17 mouse cellular contexts compared by ENCODE assay signal in genomic region chr11:32265117-32265738, GRCm38 (mm10). TPM values are rescaled to one million over a fixed set of nuclear protein-coding genes. Genes with fewer than 3 reads are reported as not detected.
DNase-seq lines count a peak whose midpoint lies in the region; ATAC-seq lines count a peak whose summit lies in the region.
"Had no signal": no experiment of that assay in that cellular context is flagged by ENCODE, and none has a peak within 500 bp of the region (broad histone marks: within the 10 kb centered on the region; RNA-seq: fewer than 3 reads in every experiment).

No protein-coding gene starts in this region.

- peaks cover 13% of the 10 kb centered on the region for H3K4me1 ChIP-seq in heart, embryonic 12.5 days (replicated peaks)

- H3K4me3 ChIP-seq in heart, embryonic 12.5 days: no peak overlapping the region
- H3K4me3 ChIP-seq: hindbrain, embryonic 10.5 days had no signal

- H3K36me3 ChIP-seq in heart, embryonic 12.5 days: peaks cover 10% of the 10 kb centered on the region

- H3K9ac ChIP-seq in heart, embryonic 12.5 days: no peak overlapping the region
- H3K9ac ChIP-seq: forebrain, postnatal 0 days had no signal

- intact Hi-C loops in heart, postnatal 14 days (cut with DNase I): no loop called here

- H3K4me2 ChIP-seq in heart, embryonic 12.5 days: no peak overlapping the region

- no peaks in the 10 kb centered on the region for H3K9me3 ChIP-seq in heart, embryonic 12.5 days (replicated peaks)
- H3K9me3 ChIP-seq: hindbrain, embryonic 10.5 days had no signal

- H3K27ac ChIP-seq in heart, embryonic 12.5 days (ENCODE audit: poor library complexity, severe bottlenecking): peak overlapping the region; percentile 64

- H3K27me3 ChIP-seq in heart, embryonic 12.5 days (replicated peaks): no peaks in the 10 kb centered on the region

- ATAC-seq in heart, embryonic 12.5 days (ENCODE audit: insufficient number of reproducible peaks, low FRiP score): peak; percentile 65
- ATAC-seq in hematopoietic stem cell, adult 5-6 weeks (replicated peaks in 1 of 2; ENCODE audit: insufficient read depth in 1 of 2, low FRiP score in 2 of 2, low TSS enrichment in 1 of 2, low read depth in 1 of 2, poor library complexity in 2 of 2, severe bottlenecking in 2 of 2): peak; percentile 75 to 82
- peak; percentile 63 for ATAC-seq in megakaryocyte progenitor cell, adult 5-6 weeks (replicated peaks; ENCODE audit: poor library complexity)
- ATAC-seq in inflammation-experienced regulatory T-cells, adult 6 months: no peak
- ATAC-seq: forebrain, postnatal 0 days; intestine, postnatal 0 days had no signal

- DNase-seq in heart, postnatal 14 days: no peak
- DNase-seq in MEL-GATA-1-ER (ENCODE audit: extremely low read depth, low read depth): peak; percentile 88
- no peak for DNase-seq in yolk sac, embryonic 10.5 days (ENCODE audit: low spot score)
- no peak for DNase-seq in gastrocnemius, postnatal 10 days
- DNase-seq: adrenal gland, postnatal 36 days; cerebellum, adult 2 months; forebrain, postnatal 0 days; kidney, postnatal 36 days; lung, postnatal 36 days had no signal

- WGBS in heart, embryonic 12.5 days: 78% methylated on average over 3 of the region's 3 CpGs

RNA-seq across cellular contexts. Expression of gene Nprl3, which starts 2.3 kb away (rescaled TPM):
- 38.6 and 42.8 TPM in 2 replicates for polyA plus RNA-seq in heart, embryonic 12.5 days (2016; fragmentation: Nextera tagmentation; extraction: Ambion mirVana)
- total RNA-seq in heart, postnatal 14 days (2021): 10 to 100 TPM; 24.9 to 29.3 TPM
- 20.3 and 24.1 TPM in 2 replicates for total RNA-seq in hematopoietic stem cell, adult 5-6 weeks (2017)
- 15.1 and 16.2 TPM in 2 replicates for total RNA-seq in megakaryocyte progenitor cell, adult 5-6 weeks (2015)
- 14.4 and 17.2 TPM in 2 replicates for total RNA-seq in megakaryocyte progenitor cell, adult 5-6 weeks (2017)
- 10 to 100 TPM; 27.3 to 55.0 (median 45.7) TPM for polyA plus RNA-seq in inflammation-experienced regulatory T-cells, adult 6 months (2017; shearing (Covaris generic))
- total RNA-seq in gastrocnemius, postnatal 10 days (2021): 10 to 100 TPM; 18.9 to 25.0 TPM

RNA-seq across cellular contexts. Expression of gene Hba-x, which starts 11.0 kb away (rescaled TPM):
- polyA plus RNA-seq in heart, embryonic 12.5 days (2016; fragmentation: Nextera tagmentation; extraction: Ambion mirVana): 5,912 and 6,218 TPM in 2 replicates
- not detected for total RNA-seq in heart, postnatal 14 days (2021)
- total RNA-seq in hematopoietic stem cell, adult 5-6 weeks (2017): not detected in 2 replicates
- not detected in 2 replicates for total RNA-seq in megakaryocyte progenitor cell, adult 5-6 weeks (2015)
- total RNA-seq in megakaryocyte progenitor cell, adult 5-6 weeks (2017): not detected in 2 replicates
- polyA plus RNA-seq in inflammation-experienced regulatory T-cells, adult 6 months (2017; shearing (Covaris generic)): not detected
- total RNA-seq in gastrocnemius, postnatal 10 days (2021): not detected
- total RNA-seq: adrenal gland, postnatal 36 days; forebrain, postnatal 0 days; layer of hippocampus, postnatal 25 days had no signal
- polyA plus RNA-seq: forebrain, postnatal 0 days; gonadal fat pad, adult 2 months had no signal

RNA-seq across cellular contexts. Expression of gene Hba-a1, which starts 18.1 kb away (rescaled TPM):
- polyA plus RNA-seq in heart, embryonic 12.5 days (2016; fragmentation: Nextera tagmentation; extraction: Ambion mirVana): 11,592 and 12,808 TPM in 2 replicates
- over 10,000 TPM; 19,140 to 26,056 TPM for total RNA-seq in heart, postnatal 14 days (2021)
- total RNA-seq in hematopoietic stem cell, adult 5-6 weeks (2017): 9.1 and 14.3 TPM in 2 replicates
- total RNA-seq in megakaryocyte progenitor cell, adult 5-6 weeks (2015): 14.0 and 28.9 TPM in 2 replicates
- 9.4 and 10.0 TPM in 2 replicates for total RNA-seq in megakaryocyte progenitor cell, adult 5-6 weeks (2017)
- polyA plus RNA-seq in inflammation-experienced regulatory T-cells, adult 6 months (2017; shearing (Covaris generic)): 1 to 10 TPM; 3.7 to 7.5 (median 6.0) TPM
- 1,000 to 10,000 TPM in 1 of 2 experiments, 100 to 1,000 TPM in 1; 968 to 1,389 TPM for total RNA-seq in gastrocnemius, postnatal 10 days (2021)

RNA-seq across cellular contexts. Expression of gene Hbq1b, which starts 21.5 kb away (rescaled TPM):
- 15.7 and 18.1 TPM in 2 replicates for polyA plus RNA-seq in heart, embryonic 12.5 days (2016; fragmentation: Nextera tagmentation; extraction: Ambion mirVana)
- 1 to 10 TPM; 2.9 TPM for total RNA-seq in heart, postnatal 14 days (2021)
- total RNA-seq in hematopoietic stem cell, adult 5-6 weeks (2017): not detected in 2 replicates
- not detected in 2 replicates for total RNA-seq in megakaryocyte progenitor cell, adult 5-6 weeks (2015)
- total RNA-seq in megakaryocyte progenitor cell, adult 5-6 weeks (2017): not detected in 2 replicates
- polyA plus RNA-seq in inflammation-experienced regulatory T-cells, adult 6 months (2017; shearing (Covaris generic)): not detected
- under 1 TPM in 1 of 2 experiments, not detected in 1; 0.79 TPM for total RNA-seq in gastrocnemius, postnatal 10 days (2021)
- total RNA-seq: adrenal gland, postnatal 36 days had no signal
- polyA plus RNA-seq: intestine, postnatal 0 days had no signal

RNA-seq across cellular contexts. Expression of gene Hba-a2, which starts 31.1 kb away (rescaled TPM):
- 25,253 and 27,825 TPM in 2 replicates for polyA plus RNA-seq in heart, embryonic 12.5 days (2016; fragmentation: Nextera tagmentation; extraction: Ambion mirVana)
- total RNA-seq in heart, postnatal 14 days (2021): over 10,000 TPM; 17,559 to 24,540 TPM
- total RNA-seq in hematopoietic stem cell, adult 5-6 weeks (2017): 60.4 and 104 TPM in 2 replicates
- 26.3 and 54.4 TPM in 2 replicates for total RNA-seq in megakaryocyte progenitor cell, adult 5-6 weeks (2015)
- 25.3 and 31.4 TPM in 2 replicates for total RNA-seq in megakaryocyte progenitor cell, adult 5-6 weeks (2017)
- 10 to 100 TPM; 11.3 to 24.9 (median 18.9) TPM for polyA plus RNA-seq in inflammation-experienced regulatory T-cells, adult 6 months (2017; shearing (Covaris generic))
- 1,000 to 10,000 TPM in 1 of 2 experiments, 100 to 1,000 TPM in 1; 662 to 1,092 TPM for total RNA-seq in gastrocnemius, postnatal 10 days (2021)

Comparison
In these comparisons a context has a peak if more than half of its experiments do, and no peak if none do; other contexts are left out.
1. RNA of gene Hba-a1, which starts 18.1 kb away (total RNA-seq): 19,140 to 26,056 TPM in heart, postnatal 14 days and 968 to 1,389 TPM in gastrocnemius, postnatal 10 days; 9.1 to 14.3 TPM in hematopoietic stem cell, adult 5-6 weeks and 9.4 to 28.9 TPM in megakaryocyte progenitor cell, adult 5-6 weeks; every median in the first group is over 10 times any median in the second.